Mouse (Mus musculus): ENCODE results near the gene Mmp25. TPM values are rescaled to one million over a fixed set of nuclear protein-coding genes. Genes with fewer than 3 reads are reported as not detected.

Gene Mmp25
- polyA plus RNA-seq (2011; ENCODE audit: insufficient read depth, insufficient read length, low replicate concordance, missing spikeins), result 4.8 and 18.0 TPM in 2 replicates

- no peaks in the 10 kb centered on the region; the same call in 1 of the 2 replicates for H3K4me1 ChIP-seq (ENCODE audit: control insufficient read depth, insufficient read depth, low read length)
- H3K27ac ChIP-seq (ENCODE audit: control insufficient read depth, insufficient read depth, low read depth, low read length, poor library complexity), result peak within 1 kb of the TSS; percentile 84
- peak; percentile 27; the same call in 1 of the 2 replicates for TF ChIP-seq POLR2A (IDR thresholded peaks at IDR 0.05; ENCODE audit: borderline replicate concordance, control insufficient read depth, low read depth, low read length)
- TF ChIP-seq CTCF (IDR thresholded peaks at IDR 0.05; ENCODE audit: control insufficient read depth, insufficient read depth, low read length), result no peak
- WGBS, result 3% methylated on average over 58 of the region's 58 CpGs
- H3K4me3 ChIP-seq (replicated peaks; ENCODE audit: control insufficient read depth, low read depth, low read length), result peak within 1 kb of the TSS; percentile 76
These were observed at the start of gene Mmp25 for GRCm38 (mm10) chr17:23644613-23645495. Gene Mmp25 (minus strand): TSS chr17:23645277.

- Histone ChIP-seq H3K4me3 (replicated peaks; ENCODE audit: control insufficient read depth, low read depth, low read length) (no peak overlapping the region), H3K4me1 (ENCODE audit: control insufficient read depth, insufficient read depth, low read length) (no peaks in the 10 kb centered on the region), H3K27ac (ENCODE audit: control insufficient read depth, insufficient read depth, low read depth, low read length, poor library complexity) (no peak overlapping the region)
- WGBS, result 56% methylated on average over 1 of the region's 1 CpGs
- no peak for TF ChIP-seq CTCF (IDR thresholded peaks at IDR 0.05; ENCODE audit: control insufficient read depth, insufficient read depth, low read length)
These were observed 49.4 kb upstream of the Mmp25 start for GRCm38 (mm10) chr17:23694491-23694890.

GRCm38 (mm10) chr17:23683856-23684672, 39.0 kb upstream of the Mmp25 start, which contains the start of gene Cldn9:
Gene Cldn9 (minus strand): TSS chr17:23684026.
- H3K4me1 ChIP-seq (ENCODE audit: control insufficient read depth, insufficient read depth, low read length), result no peaks in the 10 kb centered on the region

DNA sequence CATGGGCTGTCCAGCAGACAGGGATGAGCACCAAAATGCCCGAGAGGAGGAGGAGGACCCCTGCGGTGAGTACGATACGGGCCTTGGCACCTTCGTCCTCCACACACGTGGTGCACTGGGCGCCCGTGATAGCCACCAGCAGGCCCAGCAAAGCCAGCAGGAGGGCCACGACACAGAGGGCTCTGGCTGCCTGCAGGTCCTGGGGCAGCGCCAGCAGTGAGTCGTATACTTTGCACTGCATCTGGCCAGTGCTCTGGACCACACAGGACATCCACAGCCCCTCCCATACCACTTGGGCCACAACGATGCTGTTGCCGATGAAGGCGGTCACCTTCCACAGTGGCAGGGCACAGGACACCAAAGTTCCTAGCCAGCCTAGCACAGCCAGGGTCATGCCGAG, 38.1 kb upstream of the Mmp25 start:
- Histone ChIP-seq H3K4me1 (ENCODE audit: control insufficient read depth, insufficient read depth, low read length) (no peaks in the 10 kb centered on the region), H3K4me3 (replicated peaks; ENCODE audit: control insufficient read depth, low read depth, low read length) (no peak overlapping the region), H3K27ac (ENCODE audit: control insufficient read depth, insufficient read depth, low read depth, low read length, poor library complexity) (no peak overlapping the region)
- TF ChIP-seq POLR2A (IDR thresholded peaks at IDR 0.05; ENCODE audit: borderline replicate concordance, control insufficient read depth, low read depth, low read length) (no peak), CTCF (IDR thresholded peaks at IDR 0.05; ENCODE audit: control insufficient read depth, insufficient read depth, low read length) (no peak)
- 65% methylated on average over 15 of the region's 15 CpGs for WGBS

More at GRCm38 (mm10) chr17:23683856-23684672, 39.0 kb upstream of the Mmp25 start, which contains the start of gene Cldn9:
- TF ChIP-seq POLR2A (IDR thresholded peaks at IDR 0.05; ENCODE audit: borderline replicate concordance, control insufficient read depth, low read depth, low read length) (no peak), CTCF (IDR thresholded peaks at IDR 0.05; ENCODE audit: control insufficient read depth, insufficient read depth, low read length) (no peak)
- no peak within 1 kb of the TSS for H3K27ac ChIP-seq (ENCODE audit: control insufficient read depth, insufficient read depth, low read depth, low read length, poor library complexity)
- no peak within 1 kb of the TSS for H3K4me3 ChIP-seq (replicated peaks; ENCODE audit: control insufficient read depth, low read depth, low read length)
- WGBS, result 36% methylated on average over 15 of the region's 15 CpGs

- WGBS, result 79% methylated on average over 3 of the region's 3 CpGs
- TF ChIP-seq CTCF (IDR thresholded peaks at IDR 0.05; ENCODE audit: control insufficient read depth, insufficient read depth, low read length) (no peak), POLR2A (IDR thresholded peaks at IDR 0.05; ENCODE audit: borderline replicate concordance, control insufficient read depth, low read depth, low read length) (no peak)
These were observed 37.5 kb upstream of the Mmp25 start for GRCm38 (mm10) chr17:23682530-23682929.

GRCm38 (mm10) chr17:23682092-23682491, 37.0 kb upstream of the Mmp25 start:
- TF ChIP-seq POLR2A (IDR thresholded peaks at IDR 0.05; ENCODE audit: borderline replicate concordance, control insufficient read depth, low read depth, low read length) (no peak), CTCF (IDR thresholded peaks at IDR 0.05; ENCODE audit: control insufficient read depth, insufficient read depth, low read length) (no peak)
- H3K4me3 ChIP-seq (replicated peaks; ENCODE audit: control insufficient read depth, low read depth, low read length), result no peak overlapping the region
- no peaks in the 10 kb centered on the region for H3K4me1 ChIP-seq (ENCODE audit: control insufficient read depth, insufficient read depth, low read length)
- 74% methylated on average over 4 of the region's 4 CpGs for WGBS
- H3K27ac ChIP-seq (ENCODE audit: control insufficient read depth, insufficient read depth, low read depth, low read length, poor library complexity), result no peak overlapping the region

More at GRCm38 (mm10) chr17:23682530-23682929, 37.5 kb upstream of the Mmp25 start:
- Histone ChIP-seq H3K4me1 (ENCODE audit: control insufficient read depth, insufficient read depth, low read length) (no peaks in the 10 kb centered on the region), H3K27ac (ENCODE audit: control insufficient read depth, insufficient read depth, low read depth, low read length, poor library complexity) (no peak overlapping the region), H3K4me3 (replicated peaks; ENCODE audit: control insufficient read depth, low read depth, low read length) (no peak overlapping the region)

GRCm38 (mm10) chr17:23681086-23681485, 36.0 kb upstream of the Mmp25 start:
- TF ChIP-seq POLR2A (IDR thresholded peaks at IDR 0.05; ENCODE audit: borderline replicate concordance, control insufficient read depth, low read depth, low read length) (no peak), CTCF (IDR thresholded peaks at IDR 0.05; ENCODE audit: control insufficient read depth, insufficient read depth, low read length) (no peak)
- Histone ChIP-seq H3K27ac (ENCODE audit: control insufficient read depth, insufficient read depth, low read depth, low read length, poor library complexity) (no peak overlapping the region), H3K4me1 (ENCODE audit: control insufficient read depth, insufficient read depth, low read length) (no peaks in the 10 kb centered on the region), H3K4me3 (replicated peaks; ENCODE audit: control insufficient read depth, low read depth, low read length) (no peak overlapping the region)
- WGBS, result 64% methylated on average over 10 of the region's 10 CpGs

- WGBS, result 72% methylated on average over 9 of the region's 9 CpGs
- no peak for TF ChIP-seq POLR2A (IDR thresholded peaks at IDR 0.05; ENCODE audit: borderline replicate concordance, control insufficient read depth, low read depth, low read length)
- TF ChIP-seq CTCF (IDR thresholded peaks at IDR 0.05; ENCODE audit: control insufficient read depth, insufficient read depth, low read length), result no peak
These were observed 35.3 kb upstream of the Mmp25 start for GRCm38 (mm10) chr17:23680336-23680735.

More at GRCm38 (mm10) chr17:23680336-23680735, 35.3 kb upstream of the Mmp25 start:
- H3K27ac ChIP-seq (ENCODE audit: control insufficient read depth, insufficient read depth, low read depth, low read length, poor library complexity), result no peak overlapping the region
- no peaks in the 10 kb centered on the region for H3K4me1 ChIP-seq (ENCODE audit: control insufficient read depth, insufficient read depth, low read length)
- H3K4me3 ChIP-seq (replicated peaks; ENCODE audit: control insufficient read depth, low read depth, low read length), result no peak overlapping the region
